Mouse (Mus musculus) heart, embryonic 15.5 days (tissue): ENCODE data around the gene Efl1. TPM values are rescaled to one million over a fixed set of nuclear protein-coding genes. Genes with fewer than 3 reads are reported as not detected.
"Not testable (repeated sequence)": the region's sequence is repeated elsewhere in the genome, so short reads cannot be mapped to it uniquely, and the experiment has no call there.

Experiments
- ATAC-seq: fragments of 200-750 bp; cut with Nextera tagmentation; replicated peaks from 2 replicates; pipeline ENCODE4 v1.8.0; 2017; ENCODE audit warnings: low read depth, moderate TSS enrichment; ENCODE audit not compliant: insufficient number of reproducible peaks, insufficient read depth, low FRiP score
- H3K27ac ChIP-seq: fragments of 300-500 bp; sonication (generic); 2 replicates; pipeline ENCODE4 v1.5.1; 2015; ENCODE audit warnings: mild to moderate bottlenecking, inconsistent platforms
- H3K27me3 ChIP-seq: fragments of 300-500 bp; sonication (generic); 2 replicates; pipeline ENCODE4 v1.6.1; 2015; ENCODE audit warnings: inconsistent platforms
- H3K36me3 ChIP-seq: fragments of 300-500 bp; sonication (generic); 2 replicates; pipeline ENCODE4 v1.6.1; 2015; ENCODE audit warnings: mild to moderate bottlenecking, inconsistent platforms
- H3K4me1 ChIP-seq: fragments of 300-500 bp; sonication (generic); replicated peaks from 2 replicates; pipeline ENCODE4 v1.6.1; 2015; ENCODE audit warnings: inconsistent platforms
- H3K4me2 ChIP-seq: fragments of 300-500 bp; sonication (generic); 2 replicates; pipeline ENCODE4 v1.6.1; 2015; ENCODE audit warnings: inconsistent platforms, mild to moderate bottlenecking, moderate library complexity
- H3K4me3 ChIP-seq: fragments of 300-500 bp; sonication (generic); 2 replicates; pipeline ENCODE4 v1.5.1; 2015; ENCODE audit warnings: mild to moderate bottlenecking, inconsistent platforms
- H3K9ac ChIP-seq: fragments of 300-500 bp; sonication (generic); 2 replicates; pipeline ENCODE4 v1.6.1; 2015; ENCODE audit warnings: mild to moderate bottlenecking, inconsistent platforms
- H3K9me3 ChIP-seq: fragments of 300-500 bp; sonication (generic); replicated peaks from 2 replicates; pipeline ENCODE4 v1.6.1; 2016; ENCODE audit warnings: inconsistent platforms
- WGBS: fragments of 180-500 bp; shearing (Covaris S2); methylation state at CpG from one replicate; pipeline ENCODE4 v1.1.7; 2015; ENCODE audit warnings: mixed read lengths; 5-methylcytosine and 5-hydroxymethylcytosine counted together
- polyA plus RNA-seq: library from polyadenylated mRNA; unstranded; fragments of >200 nt; fragmentation: Nextera tagmentation; extraction: Ambion mirVana; gene quantifications from 2 replicates; pipeline ENCODE4 v1.2.1, GENCODE M21; 2015

The Efl1 gene
- polyA plus RNA-seq, 1 experiment from 2014 or later, result 11.3 TPM

DNA sequence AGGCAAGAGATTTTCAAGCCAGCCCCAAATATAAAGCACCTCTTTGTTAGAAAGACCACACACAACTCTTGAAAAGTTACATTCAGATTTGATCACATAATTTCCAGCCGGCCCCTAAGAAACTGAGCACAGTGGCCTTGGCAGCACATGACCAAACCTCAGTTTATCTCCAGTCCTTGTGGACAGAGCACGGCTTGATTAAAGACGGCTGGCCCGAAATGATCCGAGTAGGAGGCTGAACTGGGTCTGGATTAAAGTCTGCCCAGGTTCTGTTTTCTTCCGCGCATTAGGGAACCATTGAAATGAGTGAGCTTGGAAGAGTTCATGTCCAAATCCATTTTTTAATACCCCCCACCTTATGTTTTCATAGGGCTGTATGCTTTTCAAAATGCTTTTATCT is 72.1 kb downstream of the Efl1 start:
- Histone ChIP-seq H3K36me3 (no peaks in the 10 kb centered on the region), H3K4me3 (no peak overlapping the region), H3K27ac (peak overlapping the region; percentile 28), H3K27me3 (no peaks in the 10 kb centered on the region), H3K4me2 (peak overlapping the region; percentile 30; the same call in 1 of the 2 replicates), H3K9me3 (no peaks in the 10 kb centered on the region), H3K4me1 (peaks cover 29% of the 10 kb centered on the region), H3K9ac (no peak overlapping the region)
- 52% methylated on average over 7 of the region's 7 CpGs for WGBS
- no peak for ATAC-seq

DNA sequence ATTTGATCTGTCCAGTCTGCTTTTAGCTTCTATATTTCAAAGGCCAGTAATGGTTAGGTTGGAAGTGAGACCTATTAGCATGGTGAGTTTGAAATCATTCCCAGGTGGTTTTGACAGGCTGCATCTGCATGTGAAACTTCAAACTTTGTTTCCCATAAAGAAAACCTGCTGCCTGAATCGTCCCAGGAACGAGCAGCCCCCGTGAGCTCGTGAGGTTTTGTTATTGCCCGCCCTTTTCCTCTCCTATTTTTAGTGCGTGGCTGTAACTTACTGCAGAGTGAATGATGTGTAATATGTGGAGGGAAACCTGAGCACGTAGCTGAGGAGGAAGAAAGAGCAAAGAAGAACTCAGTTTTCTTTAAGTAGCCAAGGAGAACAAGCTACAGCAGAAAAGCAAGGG is 72.5 kb downstream of the Efl1 start:
- Histone ChIP-seq H3K4me2 (peak overlapping the region; percentile 30; the same call in 1 of the 2 replicates), H3K27ac (peak overlapping the region; percentile 28), H3K9me3 (no peaks in the 10 kb centered on the region), H3K27me3 (no peaks in the 10 kb centered on the region), H3K36me3 (no peaks in the 10 kb centered on the region), H3K9ac (no peak overlapping the region), H3K4me3 (no peak overlapping the region), H3K4me1 (peaks cover 29% of the 10 kb centered on the region)
- WGBS, result 9% methylated on average over 7 of the region's 7 CpGs
- ATAC-seq, result no peak

DNA sequence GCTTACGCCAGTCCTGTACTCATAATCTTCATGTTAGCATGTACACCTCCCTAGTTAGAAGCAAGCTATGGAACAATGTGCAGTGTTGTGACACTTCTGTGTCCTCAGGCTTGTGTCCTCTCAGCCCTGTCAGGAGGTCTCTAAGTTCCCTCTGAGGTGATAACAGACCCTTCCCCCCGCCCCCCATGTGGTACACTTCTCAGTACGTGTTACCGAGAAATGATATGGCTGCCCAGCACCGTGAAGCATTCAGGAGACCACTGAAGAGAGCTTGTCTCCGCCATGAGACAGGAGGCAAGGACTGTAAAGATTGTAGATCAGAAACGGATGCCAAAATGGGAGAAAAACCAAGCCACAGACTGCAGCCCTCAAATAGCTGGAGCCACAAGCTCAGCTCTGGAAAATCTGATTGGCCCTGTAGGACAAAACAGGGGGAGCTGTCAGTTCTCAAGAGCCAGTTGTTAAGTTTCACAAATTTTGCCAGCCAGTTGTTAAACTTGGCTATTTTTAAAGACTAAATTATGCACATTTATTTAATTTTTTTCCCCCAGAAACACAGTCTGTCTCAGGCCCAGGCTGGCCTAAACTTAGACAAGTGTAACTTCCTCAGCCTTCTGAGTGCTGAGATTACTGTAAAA is 74.2 kb downstream of the Efl1 start:
- no peaks in the 10 kb centered on the region for H3K9me3 ChIP-seq
- H3K27me3 ChIP-seq, result no peaks in the 10 kb centered on the region
- 44% methylated on average over 7 of the region's 7 CpGs for WGBS
- H3K4me2 ChIP-seq, result no peak overlapping the region
- no peaks in the 10 kb centered on the region for H3K36me3 ChIP-seq
- no peak overlapping the region for H3K4me3 ChIP-seq
- ATAC-seq, result no peak
- peaks cover 29% of the 10 kb centered on the region for H3K4me1 ChIP-seq
- 0 out of 2 replicates have a peak overlapping the region, but pooled peaks have one; percentile 21 for H3K27ac ChIP-seq
- H3K9ac ChIP-seq, result no peak overlapping the region

DNA sequence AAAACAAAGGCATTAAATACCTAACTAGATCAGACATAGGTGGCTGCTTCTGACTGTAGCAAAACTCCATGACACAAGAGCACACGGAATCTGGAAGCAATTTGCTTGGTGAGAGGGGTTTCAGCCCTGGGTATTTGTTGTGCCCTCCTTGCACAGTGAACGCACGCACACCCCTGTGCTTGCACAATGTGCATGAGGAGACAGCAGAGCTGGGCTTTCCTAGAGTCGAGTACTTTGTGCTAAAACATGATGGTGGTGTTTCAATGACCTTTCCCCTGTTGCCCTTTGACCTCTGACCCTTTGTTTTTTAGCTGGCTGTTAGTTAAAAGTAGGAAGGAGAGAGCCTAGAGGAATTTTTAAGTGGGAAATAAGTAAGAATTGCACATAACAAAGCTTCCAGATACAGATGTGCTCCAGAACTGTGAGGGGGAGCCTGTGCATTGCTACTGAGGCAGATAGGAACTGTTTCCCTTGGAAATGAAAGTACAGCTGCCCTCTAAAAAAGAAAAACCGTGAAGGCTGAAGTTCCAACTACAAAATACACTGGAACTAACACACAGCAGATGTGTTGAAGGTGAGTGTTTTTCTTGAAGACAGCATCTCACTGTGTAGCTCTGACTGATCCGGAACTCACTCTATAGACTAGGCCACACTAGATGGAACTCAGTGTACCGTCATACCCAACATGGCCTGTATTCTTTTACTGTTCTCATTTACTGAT is 74.9 kb downstream of the Efl1 start:
- H3K4me1 ChIP-seq, result peaks cover 29% of the 10 kb centered on the region
- H3K4me3 ChIP-seq, result no peak overlapping the region
- ATAC-seq, result no peak
- H3K4me2 ChIP-seq, result no peak overlapping the region
- no peak overlapping the region for H3K9ac ChIP-seq
- H3K27me3 ChIP-seq, result no peaks in the 10 kb centered on the region
- H3K27ac ChIP-seq, result no peak overlapping the region
- 79% methylated on average over 7 of the region's 7 CpGs for WGBS
- H3K9me3 ChIP-seq, result no peaks in the 10 kb centered on the region
- H3K36me3 ChIP-seq, result no peaks in the 10 kb centered on the region

DNA sequence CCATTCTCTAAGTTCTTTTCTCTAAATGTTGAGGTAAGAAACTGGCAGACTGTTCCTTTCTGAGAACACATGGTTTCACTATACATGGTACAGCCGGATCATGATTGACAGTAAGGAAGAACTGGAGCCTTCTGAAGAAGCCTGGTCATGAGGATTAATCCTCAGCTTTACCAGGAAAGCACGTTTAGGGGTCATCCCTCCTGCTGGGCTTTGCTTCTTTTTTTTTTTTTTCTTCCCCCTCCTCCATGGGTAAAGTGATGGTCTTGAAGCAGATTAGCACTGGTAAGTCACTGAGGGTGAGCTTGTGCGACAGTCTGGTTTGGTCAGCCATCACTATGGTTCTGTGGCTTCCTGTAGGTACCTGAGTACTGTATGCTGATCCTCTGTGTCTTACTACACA is 76.1 kb downstream of the Efl1 start:
- Histone ChIP-seq H3K27ac (no peak overlapping the region), H3K9me3 (no peaks in the 10 kb centered on the region), H3K27me3 (no peaks in the 10 kb centered on the region), H3K4me3 (no peak overlapping the region), H3K9ac (no peak overlapping the region), H3K4me1 (peaks cover 29% of the 10 kb centered on the region), H3K4me2 (no peak overlapping the region), H3K36me3 (no peaks in the 10 kb centered on the region)
- 73% methylated on average over 3 of the region's 3 CpGs for WGBS
- no peak for ATAC-seq

DNA sequence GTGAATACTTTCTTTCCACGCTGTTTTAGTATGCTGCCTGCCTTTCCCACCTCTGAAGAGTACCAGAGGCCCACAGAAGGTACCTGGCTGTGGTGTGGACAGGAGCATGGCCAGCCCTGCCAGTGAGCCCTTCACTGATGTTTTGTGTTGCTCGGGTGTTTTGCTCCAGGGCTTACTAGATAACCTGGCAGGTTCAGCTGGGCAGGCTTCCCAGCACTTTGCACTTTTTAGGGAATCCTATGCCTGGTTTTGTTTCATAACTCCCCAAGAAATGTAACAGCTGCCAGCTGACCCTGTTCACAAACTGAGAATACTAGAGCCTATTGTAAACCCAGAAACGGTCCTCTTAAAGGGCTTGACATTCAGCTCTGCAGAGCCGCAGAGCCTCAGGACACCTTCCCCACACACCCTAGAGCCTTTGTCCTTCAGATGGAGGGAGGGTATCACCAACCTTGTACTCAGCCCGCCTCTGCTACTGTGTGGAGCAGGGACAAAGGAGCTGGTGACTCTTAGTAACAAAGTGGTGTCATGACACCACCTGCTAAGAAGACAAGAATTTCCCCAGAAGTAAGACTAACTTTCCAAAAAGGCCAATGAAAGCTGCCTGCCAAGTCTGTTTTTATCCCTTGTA is 76.7 kb downstream of the Efl1 start:
- Histone ChIP-seq H3K4me1 (peaks cover 23% of the 10 kb centered on the region), H3K4me2 (no peak overlapping the region), H3K9me3 (no peaks in the 10 kb centered on the region), H3K27ac (no peak overlapping the region), H3K9ac (no peak overlapping the region), H3K36me3 (no peaks in the 10 kb centered on the region), H3K27me3 (no peaks in the 10 kb centered on the region), H3K4me3 (no peak overlapping the region)
- 46% methylated on average over 5 of the region's 5 CpGs for WGBS
- no peak for ATAC-seq

DNA sequence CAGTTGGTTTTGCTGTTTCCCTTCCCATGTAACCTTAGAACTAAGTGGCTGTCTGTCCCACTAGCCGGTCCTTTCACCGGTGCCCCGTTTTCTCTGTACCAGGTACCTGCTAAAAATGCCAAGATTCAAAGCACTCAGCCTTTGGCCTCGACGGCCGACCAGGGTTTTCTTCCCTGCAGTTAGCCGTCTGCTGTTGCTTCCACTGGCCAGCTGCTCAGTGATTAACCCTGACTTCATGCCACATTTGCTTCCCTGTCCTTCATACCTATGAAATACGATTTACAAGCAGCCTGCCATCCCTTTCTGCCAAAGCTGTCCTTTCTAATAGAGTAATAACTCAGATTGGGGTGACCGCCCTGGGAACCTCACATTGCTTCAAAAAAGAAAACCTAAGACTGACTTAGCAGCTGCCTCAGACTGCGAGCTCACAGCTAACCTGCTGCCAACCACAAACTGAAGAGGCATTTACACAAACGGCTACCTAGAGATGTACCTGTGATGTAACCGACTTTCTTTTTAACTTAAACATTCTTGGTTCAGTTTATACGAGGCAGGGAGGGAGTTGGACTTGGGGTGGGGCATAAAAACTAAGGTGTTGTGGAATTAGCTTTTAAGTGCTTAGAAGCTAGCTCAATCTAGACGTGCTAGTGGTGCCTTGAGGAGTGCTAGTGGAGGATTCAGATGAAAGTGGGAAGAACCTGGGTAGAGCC is 77.5 kb downstream of the Efl1 start:
- H3K27ac ChIP-seq, result no peak overlapping the region
- WGBS, result 79% methylated on average over 14 of the region's 14 CpGs

DNA sequence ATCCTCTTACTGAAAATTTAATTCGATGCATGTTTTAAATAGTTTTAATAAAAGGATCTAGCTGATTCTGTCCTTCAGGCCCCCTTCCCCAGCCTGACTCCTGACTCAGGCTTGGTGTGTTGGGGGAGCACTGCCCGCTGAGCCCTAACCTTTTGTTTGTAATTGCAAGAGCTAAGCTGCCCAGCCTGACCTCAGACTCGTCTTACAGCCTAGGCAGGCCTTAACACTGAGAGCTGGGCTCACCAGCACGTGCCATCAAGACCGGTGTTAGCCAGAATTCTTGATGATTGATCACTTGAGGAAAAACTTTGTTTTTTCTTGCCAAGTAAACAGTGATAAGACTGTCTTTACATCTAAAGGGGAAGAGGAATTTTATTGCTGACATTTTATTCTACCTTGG is 78.7 kb downstream of the Efl1 start:
- no peak for ATAC-seq
- H3K27ac ChIP-seq, result no peak overlapping the region
- H3K9ac ChIP-seq, result no peak overlapping the region
- H3K4me1 ChIP-seq, result peaks cover 9% of the 10 kb centered on the region
- no peaks in the 10 kb centered on the region for H3K36me3 ChIP-seq
- no peak overlapping the region for H3K4me3 ChIP-seq
- no peaks in the 10 kb centered on the region for H3K27me3 ChIP-seq
- no peak overlapping the region for H3K4me2 ChIP-seq
- no peaks in the 10 kb centered on the region for H3K9me3 ChIP-seq
- 65% methylated on average over 5 of the region's 5 CpGs for WGBS

More for the DNA sequence above, 77.5 kb downstream of the Efl1 start:
- Histone ChIP-seq H3K9me3 (no peaks in the 10 kb centered on the region), H3K27me3 (no peaks in the 10 kb centered on the region), H3K36me3 (no peaks in the 10 kb centered on the region), H3K4me2 (no peak overlapping the region), H3K4me3 (no peak overlapping the region), H3K4me1 (peaks cover 17% of the 10 kb centered on the region), H3K9ac (no peak overlapping the region)
- ATAC-seq, result no peak

DNA sequence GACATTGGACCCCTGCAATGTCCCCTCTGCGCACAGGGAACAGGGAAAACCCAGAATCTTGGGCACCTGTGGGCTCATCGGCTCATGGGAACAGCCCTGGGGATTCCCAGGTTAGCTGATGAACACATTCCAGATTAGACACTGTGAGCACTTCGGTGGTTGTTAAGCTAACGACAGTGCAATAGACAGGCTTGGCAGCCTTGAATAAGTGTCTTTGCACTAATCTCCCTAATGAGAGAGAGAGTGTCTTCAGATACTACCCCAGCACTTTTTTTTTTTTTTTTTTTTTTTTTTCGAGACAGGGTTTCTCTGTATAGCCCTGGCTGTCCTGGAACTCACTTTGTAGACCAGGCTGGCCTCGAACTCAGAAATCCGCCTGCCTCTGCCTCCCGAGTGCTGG is 80.6 kb downstream of the Efl1 start:
- H3K36me3 ChIP-seq, H3K4me3 ChIP-seq, H3K4me2 ChIP-seq, H3K4me1 ChIP-seq, H3K9me3 ChIP-seq, H3K9ac ChIP-seq, H3K27me3 ChIP-seq, H3K27ac ChIP-seq, ATAC-seq: not testable (repeated sequence)
- 89% methylated on average over 7 of the region's 8 CpGs for WGBS

DNA sequence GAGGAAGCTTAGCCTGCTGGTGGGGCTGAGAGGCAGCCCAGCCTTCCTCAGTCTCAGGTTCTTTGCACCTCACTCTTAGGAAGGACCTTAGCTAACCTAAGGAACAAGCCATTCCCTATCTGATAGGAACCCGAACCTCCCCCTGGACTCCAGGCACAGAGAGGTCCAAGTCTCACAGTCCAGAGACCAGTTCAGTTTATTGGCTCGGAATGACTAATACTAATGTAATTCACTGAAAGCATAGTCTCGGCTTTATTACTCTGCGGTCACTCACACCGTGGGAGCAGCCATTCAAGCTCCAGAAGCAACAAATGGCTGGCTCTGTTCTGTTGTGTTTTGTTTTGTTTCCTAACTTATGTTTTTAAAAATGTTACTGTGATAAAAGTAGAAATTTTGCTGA is 84.7 kb downstream of the Efl1 start:
- Histone ChIP-seq H3K4me1 (no peaks in the 10 kb centered on the region), H3K9me3 (no peaks in the 10 kb centered on the region), H3K9ac (no peak overlapping the region), H3K4me2 (no peak overlapping the region), H3K4me3 (no peak overlapping the region), H3K27me3 (no peaks in the 10 kb centered on the region), H3K36me3 (no peaks in the 10 kb centered on the region), H3K27ac (no peak overlapping the region)
- ATAC-seq, result no peak
- WGBS, result 68% methylated on average over 5 of the region's 5 CpGs

DNA sequence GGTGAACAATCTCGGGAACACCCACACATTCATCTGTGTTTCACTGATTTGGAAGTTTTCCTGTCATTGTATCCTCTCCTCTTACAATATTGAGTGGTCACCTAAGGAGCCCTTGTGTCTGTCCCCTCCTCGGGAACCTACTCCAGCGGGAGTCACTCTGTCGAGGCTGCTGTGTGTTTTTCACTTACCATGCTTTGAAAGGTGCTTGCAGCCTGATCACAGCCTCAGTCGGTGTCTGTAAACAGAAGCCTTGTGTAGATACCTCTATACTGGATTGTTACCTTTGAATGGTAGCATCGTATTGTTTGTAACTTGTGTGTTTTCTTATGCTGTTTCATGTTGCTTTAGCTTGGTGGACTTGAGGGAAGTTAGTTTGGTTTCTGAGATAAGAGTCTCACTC is 85.6 kb downstream of the Efl1 start:
- Histone ChIP-seq H3K4me2 (no peak overlapping the region), H3K36me3 (no peaks in the 10 kb centered on the region), H3K27me3 (no peaks in the 10 kb centered on the region), H3K4me1 (no peaks in the 10 kb centered on the region), H3K4me3 (no peak overlapping the region), H3K27ac (no peak overlapping the region), H3K9me3 (no peaks in the 10 kb centered on the region), H3K9ac (no peak overlapping the region)
- 59% methylated on average over 6 of the region's 6 CpGs for WGBS
- ATAC-seq, result no peak
